Mouse (Mus musculus): ENCODE data around the gene Ech1.

GRCm38 (mm10) chr7:28874565-28874964 lies 49.5 kb downstream of the Ech1 start:
- no peak for TF ChIP-seq TCF3 (IDR thresholded peaks at IDR 0.05; ENCODE audit: insufficient read length, low read depth)
- TF ChIP-seq USF1 (IDR thresholded peaks at IDR 0.05; ENCODE audit: low read depth): no peak
- TF ChIP-seq POLR2A (IDR thresholded peaks at IDR 0.05; ENCODE audit: insufficient read length, low read depth): no peak
- no peak for TF ChIP-seq MYOG (IDR thresholded peaks at IDR 0.05; ENCODE audit: control insufficient read depth in 1 of 3, insufficient read depth in 1 of 3, insufficient read length in 2 of 3, low read depth in 2 of 3)

All from myocyte (in vitro differentiated cells).